Mouse (Mus musculus) forebrain, postnatal 0 days (tissue): Measurements from ENCODE around the gene Dock7. TPM values are rescaled to one million over a fixed set of nuclear protein-coding genes. Genes with fewer than 3 reads are reported as not detected.
"Not testable (repeated sequence)": the region's sequence is repeated elsewhere in the genome, so short reads cannot be mapped to it uniquely, and the experiment has no call there.

Source experiments
- ATAC-seq: fragments of 200-750 bp; cut with Nextera tagmentation; 2 replicates; pipeline ENCODE4 v1.8.0; 2017; ENCODE audit warnings: mild to moderate bottlenecking, moderate library complexity
- DNase-seq: peaks from one replicate; pipeline ENCODE4 v3.0.0-alpha.2; 2015
- H3K27ac ChIP-seq: fragments of 300-500 bp; sonication (generic); 2 replicates; pipeline ENCODE4 v1.5.1; 2014; ENCODE audit warnings: low read depth, mild to moderate bottlenecking, antibody characterized with exemption, low read length, moderate library complexity, mixed read lengths
- H3K27me3 ChIP-seq: fragments of 300-500 bp; sonication (generic); 2 replicates; pipeline ENCODE4 v1.6.1; 2014; ENCODE audit warnings: mild to moderate bottlenecking, low read length, mixed read lengths; ENCODE audit not compliant: insufficient read depth
- H3K36me3 ChIP-seq: fragments of 300-500 bp; sonication (generic); 2 replicates; pipeline ENCODE4 v1.6.1; 2014; ENCODE audit warnings: mild to moderate bottlenecking, moderate library complexity; ENCODE audit not compliant: insufficient read depth
- H3K4me1 ChIP-seq: fragments of 300-500 bp; sonication (generic); 2 replicates; pipeline ENCODE4 v1.6.1; 2014; ENCODE audit warnings: antibody characterized with exemption; ENCODE audit not compliant: insufficient read depth
- H3K4me2 ChIP-seq: fragments of 300-500 bp; sonication (generic); 2 replicates; pipeline ENCODE4 v1.6.1; 2014; ENCODE audit warnings: low read depth, mild to moderate bottlenecking, moderate library complexity
- H3K4me3 ChIP-seq: fragments of 300-500 bp; sonication (generic); 2 replicates; pipeline ENCODE4 v1.5.1; 2014; ENCODE audit warnings: low read depth, low read length, mixed read lengths
- H3K9ac ChIP-seq: fragments of 300-500 bp; sonication (generic); 2 replicates; pipeline ENCODE4 v1.6.1; 2014; ENCODE audit warnings: mild to moderate bottlenecking
- H3K9me3 ChIP-seq: fragments of 300-500 bp; sonication (generic); 2 replicates; pipeline ENCODE4 v1.6.1; 2016; ENCODE audit warnings: low read length
- CTCF ChIP-seq: sonication (generic); IDR thresholded peaks from 2 replicates; pipeline ENCODE4 v1.5.1; 2016; ENCODE audit warnings: antibody characterized with exemption, control low read depth, low read depth
- WGBS: fragments of 180-500 bp; shearing (Covaris S2); extraction: QIAGEN DNeasy Blood & Tissue Kit; methylation state at CpG from one replicate; pipeline ENCODE4 v1.1.7; 2014; 5-methylcytosine and 5-hydroxymethylcytosine counted together
- polyA plus RNA-seq: library from polyadenylated mRNA; unstranded; fragments of >200 nt; fragmentation: Nextera tagmentation; extraction: Ambion mirVana; gene quantifications from 2 replicates; pipeline ENCODE4 v1.2.1, GENCODE M21; 2015
- total RNA-seq: library from RNA; depleted of rRNA; stranded (reverse); fragments of >200 nt; gene quantifications from 2 replicates; pipeline ENCODE4 v1.2.3, GENCODE M21; 2014

The Dock7 gene
- total and polyA plus RNA-seq, 2 experiments from 2014 or later: 34.1 to 108 TPM

DNA sequence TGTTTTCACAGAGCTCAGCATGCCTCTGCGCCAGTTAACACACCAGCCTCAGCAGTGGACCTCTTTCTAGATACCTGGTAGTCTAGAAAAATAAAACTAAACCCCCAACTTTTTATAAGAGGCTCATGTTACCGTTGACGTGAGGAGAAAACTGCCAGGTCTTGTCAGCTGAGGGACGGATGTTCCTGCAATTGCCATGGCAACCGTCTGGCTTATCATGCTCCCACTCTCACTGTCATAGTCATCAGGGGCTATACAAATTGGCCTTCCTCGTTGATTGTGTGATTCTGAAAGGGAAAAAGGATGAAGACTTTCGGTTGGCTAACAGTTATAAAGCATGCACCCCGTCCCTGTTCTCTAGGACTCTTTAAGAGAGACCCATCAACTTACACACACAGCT lies 145.0 kb downstream of the Dock7 start:
- H3K9ac ChIP-seq: no peak overlapping the region
- no peaks in the 10 kb centered on the region for H3K4me1 ChIP-seq
- H3K4me2 ChIP-seq: no peak overlapping the region
- no peak overlapping the region for H3K27ac ChIP-seq
- H3K36me3 ChIP-seq: peaks cover 36% of the 10 kb centered on the region
- TF ChIP-seq CTCF: no peak
- no peaks in the 10 kb centered on the region for H3K27me3 ChIP-seq
- 44% methylated on average over 8 of the region's 8 CpGs for WGBS
- ATAC-seq (no peak), DNase-seq (no peak)
- H3K9me3 ChIP-seq: no peaks in the 10 kb centered on the region
- H3K4me3 ChIP-seq: no peak overlapping the region

- Histone ChIP-seq H3K9me3 (no peaks in the 10 kb centered on the region), H3K4me1 (no peaks in the 10 kb centered on the region), H3K27me3 (no peaks in the 10 kb centered on the region), H3K4me3 (no peak overlapping the region), H3K27ac (no peak overlapping the region), H3K36me3 (peaks cover 58% of the 10 kb centered on the region), H3K4me2 (no peak overlapping the region), H3K9ac (no peak overlapping the region)
- DNase-seq: no peak
- 90% methylated on average over 3 of the region's 3 CpGs for WGBS
- TF ChIP-seq CTCF: no peak
- no peak for ATAC-seq
Observed at GRCm38 (mm10) chr4:98969946-98970345, 150.8 kb downstream of the Dock7 start.

GRCm38 (mm10) chr4:98960243-98960642 lies 160.5 kb downstream of the Dock7 start:
- peaks cover 53% of the 10 kb centered on the region for H3K36me3 ChIP-seq
- no peaks in the 10 kb centered on the region for H3K27me3 ChIP-seq
- H3K27ac ChIP-seq: no peak overlapping the region
- WGBS: 89% methylated on average over 3 of the region's 3 CpGs
- H3K4me1 ChIP-seq: no peaks in the 10 kb centered on the region
- no peak for ATAC-seq
- H3K4me3 ChIP-seq: no peak overlapping the region
- TF ChIP-seq CTCF: no peak
- DNase-seq: no peak
- no peak overlapping the region for H3K4me2 ChIP-seq
- no peaks in the 10 kb centered on the region for H3K9me3 ChIP-seq
- no peak overlapping the region for H3K9ac ChIP-seq

DNA sequence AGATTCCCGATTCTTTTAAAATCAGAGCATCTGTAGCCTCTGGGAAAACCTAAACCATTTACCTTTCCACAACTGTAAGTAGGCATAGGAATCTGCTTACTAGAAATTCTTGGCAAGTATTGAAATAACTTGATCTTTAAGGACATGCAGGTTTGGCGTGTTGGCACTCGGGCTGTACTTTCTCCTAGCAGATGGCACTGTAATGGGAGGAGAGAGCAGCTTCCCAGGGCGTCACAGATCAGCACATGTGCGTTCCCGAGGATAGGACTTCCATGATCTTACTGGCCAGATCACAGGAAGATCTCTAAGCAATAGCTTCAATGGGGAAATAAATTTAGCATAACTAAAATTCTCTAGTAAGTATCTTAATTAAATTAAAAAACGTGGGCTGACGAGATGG lies 164.7 kb downstream of the Dock7 start:
- WGBS: 84% methylated on average over 8 of the region's 8 CpGs
- Histone ChIP-seq H3K4me1 (no peaks in the 10 kb centered on the region), H3K9me3 (no peaks in the 10 kb centered on the region), H3K27ac (no peak overlapping the region), H3K36me3 (peaks cover 43% of the 10 kb centered on the region), H3K4me2 (no peak overlapping the region), H3K9ac (no peak overlapping the region), H3K27me3 (no peaks in the 10 kb centered on the region), H3K4me3 (no peak overlapping the region)
- DNase-seq: no peak
- TF ChIP-seq CTCF: no peak
- ATAC-seq: no peak

DNA sequence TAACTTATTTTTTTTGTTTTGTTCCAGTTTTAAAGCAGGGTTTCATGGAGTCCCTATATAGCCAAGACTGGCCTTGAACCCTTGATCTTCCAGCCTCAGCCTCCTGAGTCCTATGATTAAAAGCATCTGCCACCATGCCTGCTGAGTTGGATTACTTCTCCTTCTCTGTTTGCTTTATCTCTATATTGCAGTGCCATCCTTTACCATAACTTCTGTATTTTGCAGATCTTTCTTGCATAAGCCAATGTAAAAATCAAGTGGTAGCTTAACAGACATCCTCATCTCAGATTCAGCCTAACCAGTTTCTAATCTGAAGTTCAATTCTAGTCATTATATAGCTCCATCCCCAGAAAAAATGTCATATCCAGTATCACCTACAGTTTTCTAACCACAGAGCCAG lies 170.2 kb downstream of the Dock7 start:
- TF ChIP-seq CTCF: no peak
- DNase-seq: no peak
- Histone ChIP-seq H3K4me1 (no peaks in the 10 kb centered on the region), H3K27me3 (no peaks in the 10 kb centered on the region), H3K36me3 (peaks cover 19% of the 10 kb centered on the region), H3K9me3 (no peaks in the 10 kb centered on the region), H3K4me2 (no peak overlapping the region), H3K9ac (no peak overlapping the region), H3K27ac (no peak overlapping the region), H3K4me3 (no peak overlapping the region)
- no peak for ATAC-seq

DNA sequence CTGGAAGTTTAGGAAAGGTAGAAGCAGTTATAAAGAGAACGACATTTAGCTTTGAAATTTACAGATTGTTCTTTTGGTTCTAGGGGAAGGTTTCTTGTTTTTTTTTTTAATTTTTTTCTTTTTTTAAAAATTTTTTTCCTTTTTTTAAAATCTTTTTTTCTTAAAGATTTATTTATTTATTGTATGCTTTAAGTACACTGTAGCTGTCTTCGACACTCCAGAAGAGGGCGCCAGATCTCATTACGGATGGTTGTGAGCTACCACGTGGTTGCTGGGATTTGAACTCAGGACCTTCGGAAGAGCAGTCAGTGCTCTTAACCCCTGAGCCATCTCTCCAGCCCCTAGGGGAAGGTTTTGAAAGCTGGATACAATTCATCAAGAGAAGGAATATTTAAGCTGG lies 182.5 kb downstream of the Dock7 start:
- not testable (repeated sequence) for ATAC-seq, H3K27ac ChIP-seq, H3K4me2 ChIP-seq, H3K9ac ChIP-seq, H3K9me3 ChIP-seq, DNase-seq, H3K4me1 ChIP-seq, H3K27me3 ChIP-seq, H3K4me3 ChIP-seq
- TF ChIP-seq CTCF: peak; percentile 21; the same call in 1 of the 2 replicates
- 93% methylated on average over 6 of the region's 6 CpGs for WGBS
- H3K36me3 ChIP-seq: peaks cover 59% of the 10 kb centered on the region

DNA sequence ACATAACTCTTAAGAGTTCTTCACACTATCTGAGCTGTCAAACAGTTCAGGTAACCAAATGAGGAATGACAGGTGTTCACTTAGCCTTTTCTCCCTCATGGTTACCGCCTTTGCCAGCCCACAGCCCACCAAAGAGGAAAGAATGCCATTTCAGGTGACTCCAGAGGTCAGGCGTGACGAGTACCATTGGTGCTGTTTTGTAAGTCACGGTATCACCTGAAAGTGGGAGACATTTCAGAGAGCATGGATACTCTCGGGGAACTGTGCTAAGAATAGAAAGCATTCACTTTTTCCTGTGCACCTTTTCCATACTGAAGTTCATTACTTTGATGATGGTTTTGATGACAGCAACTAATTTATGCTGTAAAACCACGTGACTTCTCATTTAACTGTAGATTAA lies 184.7 kb downstream of the Dock7 start:
- H3K9ac ChIP-seq: no peak overlapping the region
- no peaks in the 10 kb centered on the region for H3K27me3 ChIP-seq
- H3K27ac ChIP-seq: no peak overlapping the region
- peaks cover 48% of the 10 kb centered on the region for H3K36me3 ChIP-seq
- ATAC-seq (no peak), DNase-seq (no peak)
- no peaks in the 10 kb centered on the region for H3K4me1 ChIP-seq
- H3K9me3 ChIP-seq: no peaks in the 10 kb centered on the region
- H3K4me2 ChIP-seq: no peak overlapping the region
- no peak overlapping the region for H3K4me3 ChIP-seq
- TF ChIP-seq CTCF: no peak
- WGBS: 85% methylated on average over 6 of the region's 6 CpGs
